Mouse (Mus musculus) testis, postnatal 10 days (tissue): ENCODE measurements around the gene Pigs.

Experiments
- DNase-seq: peaks from one replicate; pipeline ENCODE4 v3.0.0; 2021; ENCODE audit warnings: low spot score

Gene Pigs

GRCm38 (mm10) chr11:78363309-78364007 lies 35.2 kb downstream of the Pigs start:
- no peak for DNase-seq

DNA sequence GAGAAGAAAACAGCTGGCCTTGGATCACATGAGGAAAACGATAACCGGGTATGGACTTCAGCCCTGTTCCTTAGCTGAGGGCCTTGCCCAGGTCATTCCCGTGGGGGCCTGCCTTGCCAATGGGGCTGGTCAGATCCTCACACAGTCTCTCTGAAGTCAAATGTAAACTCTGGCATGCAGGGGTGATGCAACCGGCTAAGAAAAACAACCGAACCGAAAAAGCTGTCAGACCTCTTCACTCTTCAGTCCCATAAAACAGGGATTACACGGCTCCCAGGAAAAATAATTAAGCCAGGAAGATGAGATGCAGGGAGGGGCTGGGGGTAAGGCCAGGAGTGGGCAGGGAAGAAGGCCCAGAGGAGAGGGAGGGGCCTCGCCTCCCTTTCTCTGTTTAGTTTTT lies 35.9 kb downstream of the Pigs start:
- no peak for DNase-seq

- no peak for DNase-seq
These were observed 39.4 kb downstream of the Pigs start for GRCm38 (mm10) chr11:78367456-78368225.

DNA sequence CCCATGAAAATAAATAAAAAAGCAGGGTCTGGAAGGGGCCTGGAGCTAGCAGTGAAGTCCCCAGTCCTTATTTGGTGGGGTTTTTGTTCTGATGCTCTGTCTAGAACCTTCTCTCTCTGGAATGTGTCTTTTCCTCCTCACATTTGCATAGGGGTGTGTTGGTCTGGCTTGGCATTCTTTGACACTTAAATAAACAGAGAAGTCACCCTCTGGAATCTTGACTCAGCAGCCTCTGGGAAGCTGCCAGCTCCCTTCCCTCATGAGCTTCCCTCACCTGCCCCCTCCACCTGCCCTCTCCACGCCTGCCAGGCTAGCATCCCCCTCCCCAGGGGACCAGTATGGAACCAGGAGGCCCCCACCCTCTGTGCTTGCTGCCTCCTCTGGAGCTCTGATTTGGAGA lies 42.2 kb downstream of the Pigs start:
- no peak for DNase-seq

DNA sequence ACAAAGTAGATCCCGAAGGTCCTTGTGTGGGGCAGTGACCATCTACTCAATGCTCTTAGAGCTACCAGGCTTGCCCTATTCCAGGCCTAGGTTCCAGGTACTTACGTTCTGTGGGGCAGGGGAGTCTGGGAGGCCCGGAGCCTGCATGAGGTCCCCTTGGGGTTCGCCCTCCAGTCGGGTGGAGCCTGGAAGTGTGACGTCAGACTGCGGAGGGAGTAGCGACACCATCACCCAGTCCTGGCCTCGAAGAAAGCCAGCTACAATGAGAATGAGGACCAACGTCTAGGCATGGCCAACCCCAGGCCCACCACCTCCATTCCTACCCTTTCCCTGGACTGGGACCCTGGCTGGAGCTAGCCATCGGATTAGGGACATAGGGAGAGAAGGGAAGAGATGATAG lies 43.5 kb downstream of the Pigs start:
- no peak for DNase-seq

DNA sequence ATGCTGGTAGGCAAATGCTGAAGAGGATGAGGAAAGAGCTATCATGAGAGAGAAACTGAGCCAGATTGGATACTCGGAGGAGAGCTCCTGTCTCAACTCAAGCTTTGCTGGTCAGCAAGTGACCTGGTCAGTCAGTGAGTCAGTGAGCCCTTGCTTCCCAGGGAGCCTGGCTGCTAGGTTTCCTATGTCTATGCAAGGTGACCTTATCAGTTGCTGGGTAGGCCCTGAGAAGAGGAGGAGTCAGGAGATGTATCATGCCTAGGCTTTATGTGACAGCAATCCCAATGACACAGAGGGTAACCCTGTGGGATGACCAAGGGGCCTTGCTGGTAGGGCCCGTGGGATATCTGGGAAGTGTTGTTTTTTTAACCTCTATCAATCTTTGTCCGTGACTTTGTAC lies 44.0 kb downstream of the Pigs start:
- DNase-seq = no peak

GRCm38 (mm10) chr11:78372610-78373009 lies 44.4 kb downstream of the Pigs start:
- DNase-seq = peak; percentile 66

DNA sequence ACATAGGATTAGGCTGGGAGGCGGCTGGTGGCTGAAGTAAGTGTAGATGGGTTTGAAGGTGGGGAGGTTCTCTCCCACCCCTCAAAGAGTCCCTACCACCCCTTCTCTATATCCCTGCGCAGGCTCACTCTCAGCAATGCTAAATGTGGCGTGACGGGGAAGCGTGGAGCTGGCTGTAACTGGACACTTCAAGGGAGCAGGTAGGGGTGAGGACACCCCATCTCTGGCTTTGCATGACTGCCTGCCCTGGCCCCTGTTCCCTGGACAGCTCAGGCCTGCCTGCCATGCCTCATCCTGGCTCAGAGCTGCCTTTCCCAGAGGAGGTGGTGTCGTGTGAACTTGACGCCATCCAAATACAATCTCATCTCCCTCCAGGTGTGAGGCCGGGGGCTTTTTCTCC lies 45.9 kb downstream of the Pigs start:
- DNase-seq = no peak

DNA sequence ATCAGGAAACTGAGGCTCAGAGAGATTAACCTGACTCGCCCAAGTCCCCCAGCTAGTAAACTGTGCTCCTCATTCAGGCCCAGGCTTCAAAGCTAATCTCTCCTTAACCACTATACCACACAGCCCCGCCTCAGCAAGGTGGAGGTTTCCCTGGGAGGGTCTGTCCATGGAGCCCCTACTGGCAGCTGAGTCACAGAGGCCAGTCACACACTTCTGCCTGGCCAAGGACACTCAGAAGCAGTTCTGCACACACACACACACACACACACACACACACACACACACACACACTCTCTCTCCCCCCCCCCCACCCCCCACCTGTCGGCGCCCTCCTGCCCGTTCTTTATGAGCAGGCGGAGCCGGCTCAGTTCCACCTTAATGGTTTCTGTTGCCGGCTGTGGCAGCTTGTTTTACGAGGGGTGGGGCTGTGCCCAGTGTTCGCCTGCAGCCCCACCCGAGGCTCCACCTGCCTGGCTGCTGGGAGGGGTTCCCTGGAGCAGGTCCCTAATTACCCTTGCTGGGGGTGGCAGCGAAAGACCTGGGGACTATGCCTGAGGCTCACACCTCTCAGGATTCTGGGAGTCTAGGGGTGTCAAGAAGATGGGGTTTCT lies 49.4 kb downstream of the Pigs start:
- DNase-seq = no peak

DNA sequence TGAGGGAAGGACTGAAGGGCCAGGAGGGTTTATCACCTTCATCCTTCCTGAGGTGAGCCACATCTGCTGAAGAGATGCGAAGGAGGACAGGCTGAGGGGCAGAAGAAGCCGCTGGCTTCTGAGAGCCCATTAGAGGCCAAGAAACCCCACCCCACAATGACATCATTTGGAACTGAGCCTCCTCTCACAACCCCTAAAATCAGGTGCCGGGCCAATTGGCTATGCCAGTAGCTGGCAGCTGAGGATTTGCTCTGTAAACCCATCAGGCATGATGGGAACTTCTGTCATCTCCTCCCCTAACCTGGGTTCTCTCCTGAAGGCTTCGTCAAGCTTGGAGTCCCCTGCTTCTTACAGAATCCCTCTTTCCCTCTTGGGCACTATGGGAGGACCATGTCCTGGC lies 52.1 kb downstream of the Pigs start:
- no peak for DNase-seq

GRCm38 (mm10) chr11:78380996-78381395 lies 52.8 kb downstream of the Pigs start:
- DNase-seq = no peak

- DNase-seq = no peak
These were observed 54.1 kb downstream of the Pigs start for GRCm38 (mm10) chr11:78382286-78382685.

DNA sequence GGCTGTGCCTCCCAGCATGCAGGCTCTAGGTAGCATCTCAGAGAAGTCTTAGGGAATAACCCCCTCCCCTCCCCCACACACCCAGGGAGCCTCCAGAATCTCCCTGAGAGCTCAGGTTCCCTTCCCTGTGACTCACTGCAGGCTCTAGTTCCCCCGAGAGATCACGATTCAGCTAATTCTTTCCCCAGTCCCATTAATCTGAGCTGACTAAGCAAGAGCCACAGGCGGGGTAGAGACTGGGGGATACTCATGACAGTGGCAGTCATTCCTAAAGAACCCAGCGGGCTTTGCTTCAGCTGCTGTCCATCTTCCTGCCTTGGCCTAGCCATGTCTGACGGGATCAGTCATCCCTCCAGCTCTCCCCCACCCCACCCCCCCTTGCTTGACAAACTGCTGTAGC lies 54.5 kb downstream of the Pigs start:
- DNase-seq = no peak

DNA sequence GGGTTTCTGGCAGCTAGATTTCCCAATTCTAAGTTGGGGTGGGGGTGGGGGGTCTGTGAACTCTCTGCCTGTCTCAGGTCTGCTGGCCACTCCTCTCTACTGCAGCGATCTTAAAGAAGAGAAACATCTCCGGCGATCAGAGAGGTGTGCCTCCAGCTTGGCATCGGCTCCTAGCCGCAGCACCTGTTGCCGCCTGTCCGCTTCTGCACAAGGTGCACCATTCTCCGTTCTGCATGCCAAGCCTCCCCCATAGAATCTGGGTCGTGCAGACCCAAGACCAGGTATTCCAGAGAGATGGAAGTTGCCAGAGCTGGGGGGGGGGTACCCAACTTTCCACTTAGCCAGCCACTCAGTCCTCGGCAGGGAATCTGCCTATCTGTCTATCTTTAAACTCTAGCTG lies 57.6 kb downstream of the Pigs start:
- DNase-seq = no peak

DNA sequence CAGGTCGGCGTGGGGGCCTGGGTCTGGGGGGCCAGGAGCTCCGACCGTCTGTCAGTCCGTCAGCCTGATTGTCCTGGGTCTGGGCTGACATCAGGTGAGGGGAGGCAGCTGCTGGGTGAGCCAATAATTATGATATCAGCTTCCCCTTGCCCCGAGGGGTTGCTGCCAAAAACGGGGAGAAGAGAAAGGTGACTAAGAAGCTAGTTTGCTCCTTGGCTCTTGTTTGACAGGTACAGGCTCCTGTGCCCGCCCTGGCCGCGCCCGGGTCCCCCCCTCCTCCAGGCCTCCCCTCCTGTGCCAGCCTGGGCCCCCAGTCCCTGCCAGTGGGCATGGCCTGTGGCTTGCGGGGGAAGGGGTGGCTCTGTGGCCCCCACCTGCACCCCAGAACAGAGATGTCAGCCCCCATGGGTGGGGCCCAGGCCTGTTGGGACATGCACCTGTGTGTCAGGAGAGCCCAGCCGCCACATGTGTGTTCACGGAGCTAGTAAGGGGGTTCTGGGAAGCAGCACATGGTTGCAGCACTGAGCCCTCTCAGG lies 58.4 kb downstream of the Pigs start, which contains the start of gene Foxn1:
TSS of gene Foxn1 (minus strand) at position 51 of the 536 bp plus-strand sequence.
- DNase-seq = no peak
